Mouse (Mus musculus) heart, postnatal 0 days (tissue): ENCODE data around the gene Scfd2.

ENCODE experiments used
- CTCF ChIP-seq: IDR thresholded peaks from 2 replicates; pipeline ENCODE4 v1.5.1; 2016; ENCODE audit warnings: antibody characterized with exemption, control low read depth, low read depth
- EP300 ChIP-seq: IDR thresholded peaks from 2 replicates; pipeline ENCODE4 v1.6.1; 2016; ENCODE audit warnings: antibody characterized with exemption, low read depth

DNA sequence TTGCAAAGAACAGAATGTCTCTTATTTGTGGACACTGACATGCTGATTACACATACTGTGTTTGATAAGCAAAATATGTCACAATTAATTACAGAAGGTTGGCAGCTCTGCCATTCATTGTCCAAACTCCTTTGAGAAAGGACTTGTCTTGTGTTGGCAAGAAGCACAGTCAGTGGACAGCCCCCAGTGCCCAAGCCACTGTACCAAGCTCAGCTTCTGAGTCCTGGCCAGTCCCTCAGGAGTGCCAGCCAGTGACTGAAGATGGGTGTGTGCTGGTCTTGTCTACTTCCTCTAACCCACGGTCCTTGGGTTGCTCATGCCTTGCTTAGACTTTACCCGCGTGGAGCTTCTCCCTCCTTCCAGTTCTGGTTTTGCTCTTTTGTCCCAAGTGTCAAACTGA is 194.1 kb downstream of the Scfd2 start:
- TF ChIP-seq CTCF (no peak), EP300 (no peak)
